In genomic region chr13:46960878-46961474, GRCm38 (mm10) we compare ENCODE assay signal across 22 mouse cellular contexts. TPM values are rescaled to one million over a fixed set of nuclear protein-coding genes. Genes with fewer than 3 reads are reported as not detected.
DNase-seq lines count a peak whose midpoint lies in the region; ATAC-seq lines count a peak whose summit lies in the region.
"Had no signal": no experiment of that assay in that cellular context is flagged by ENCODE, and none has a peak within 500 bp of the region (broad histone marks: within the 10 kb centered on the region; RNA-seq: fewer than 3 reads in every experiment).

No protein-coding gene starts in this region.

- no peak for DNase-seq in hindbrain, embryonic 11.5 days (ENCODE audit: low spot score)
- no peak for DNase-seq in hindbrain, embryonic 10.5 days (ENCODE audit: low spot score)
- DNase-seq in neural tube, embryonic 11.5 days (ENCODE audit: low spot score), result no peak
- DNase-seq in neural tube, embryonic 10.5 days (ENCODE audit: extremely low spot score, low spot score), result no peak
- DNase-seq in right cerebral cortex, postnatal 4 days, result no peak
- no peak for DNase-seq in gastrocnemius, postnatal 14 days
- DNase-seq in cerebellum, postnatal 14 days, result no peak
- DNase-seq: adrenal gland, postnatal 14 days; cerebellum, adult 9-10 months; forebrain, postnatal 0 days; kidney, adult 18-20 months; kidney, postnatal 4 days; lung, adult 18-20 months; lung, postnatal 14 days; right cerebral cortex, adult 18-20 months; thymus, postnatal 4 days had no signal

- no peaks in the 10 kb centered on the region for H3K9me3 ChIP-seq in hindbrain, embryonic 11.5 days (ENCODE audit: control insufficient read depth, low read length)
- H3K9me3 ChIP-seq in hindbrain, embryonic 10.5 days, result no peaks in the 10 kb centered on the region
- H3K9me3 ChIP-seq in neural tube, embryonic 11.5 days (ENCODE audit: control insufficient read depth, low read length), result no peaks in the 10 kb centered on the region
- no peaks in the 10 kb centered on the region for H3K9me3 ChIP-seq in midbrain, embryonic 15.5 days
- H3K9me3 ChIP-seq: limb, embryonic 13.5 days; liver, embryonic 12.5 days; neural tube, embryonic 12.5 days; stomach, embryonic 15.5 days had no signal

- 77% methylated on average over 7 of the region's 7 CpGs for WGBS in hindbrain, embryonic 11.5 days
- WGBS in hindbrain, embryonic 10.5 days, result 76% methylated on average over 7 of the region's 7 CpGs
- WGBS in neural tube, embryonic 11.5 days, result 52% methylated on average over 7 of the region's 7 CpGs
- 50% methylated on average over 7 of the region's 7 CpGs for WGBS in midbrain, embryonic 15.5 days

- H3K4me1 ChIP-seq in hindbrain, embryonic 11.5 days (replicated peaks; ENCODE audit: control insufficient read depth, insufficient read depth, low read length), result no peaks in the 10 kb centered on the region
- peaks cover 6% of the 10 kb centered on the region; the same call in 1 of the 2 replicates for H3K4me1 ChIP-seq in hindbrain, embryonic 10.5 days (replicated peaks)
- H3K4me1 ChIP-seq in neural tube, embryonic 11.5 days (ENCODE audit: control insufficient read depth, insufficient read depth, low read length), result peaks cover 10% of the 10 kb centered on the region; the same call in 1 of the 2 replicates
- 0 out of 2 replicates have a peak, but pooled peaks cover 3% of the 10 kb centered on the region for H3K4me1 ChIP-seq in midbrain, embryonic 15.5 days
- H3K4me1 ChIP-seq: liver, embryonic 12.5 days; stomach, embryonic 15.5 days had no signal

- no peak overlapping the region for H3K9ac ChIP-seq in hindbrain, embryonic 11.5 days (ENCODE audit: low read depth, low read length)
- no peak overlapping the region for H3K9ac ChIP-seq in neural tube, embryonic 11.5 days (ENCODE audit: low read length)
- H3K9ac ChIP-seq in midbrain, embryonic 15.5 days, result no peak overlapping the region
- H3K9ac ChIP-seq: forebrain, postnatal 0 days; limb, embryonic 13.5 days; liver, embryonic 12.5 days; neural tube, embryonic 12.5 days; stomach, embryonic 15.5 days had no signal

- H3K4me2 ChIP-seq in hindbrain, embryonic 11.5 days (replicated peaks; ENCODE audit: low read depth, low read length), result no peak overlapping the region
- no peak overlapping the region for H3K4me2 ChIP-seq in neural tube, embryonic 11.5 days (ENCODE audit: low read depth)
- H3K4me2 ChIP-seq in midbrain, embryonic 15.5 days, result no peak overlapping the region
- H3K4me2 ChIP-seq: limb, embryonic 13.5 days; liver, embryonic 12.5 days; neural tube, embryonic 12.5 days; stomach, embryonic 15.5 days had no signal

- 0 out of 2 replicates have a peak, but pooled peaks have one; percentile 17 for ATAC-seq in hindbrain, embryonic 11.5 days (ENCODE audit: low FRiP score)
- no peak for ATAC-seq in neural tube, embryonic 11.5 days (ENCODE audit: insufficient read depth, low FRiP score, low TSS enrichment)
- no peak for ATAC-seq in midbrain, embryonic 15.5 days (replicated peaks)
- ATAC-seq: forebrain, postnatal 0 days; inflammation-experienced regulatory T-cells, adult 6 months; liver, embryonic 12.5 days had no signal

- H3K4me3 ChIP-seq in hindbrain, embryonic 11.5 days (ENCODE audit: low read depth, low read length), result no peak overlapping the region
- no peak overlapping the region for H3K4me3 ChIP-seq in hindbrain, embryonic 10.5 days
- no peak overlapping the region for H3K4me3 ChIP-seq in neural tube, embryonic 11.5 days (ENCODE audit: low read depth, low read length)
- no peak overlapping the region for H3K4me3 ChIP-seq in midbrain, embryonic 15.5 days
- H3K4me3 ChIP-seq: limb, embryonic 13.5 days; liver, embryonic 12.5 days; neural tube, embryonic 12.5 days; stomach, embryonic 15.5 days had no signal

- intact Hi-C loops in gastrocnemius, postnatal 14 days (cut with DNase I; ENCODE audit: low total_unique reads), result no loop called here

- H3K27ac ChIP-seq in hindbrain, embryonic 11.5 days (ENCODE audit: low read depth, low read length), result peak overlapping the region; percentile 30; the same call in 1 of the 2 replicates
- no peak overlapping the region for H3K27ac ChIP-seq in hindbrain, embryonic 10.5 days
- 0 out of 2 replicates have a peak overlapping the region, but pooled peaks have one; percentile 2 for H3K27ac ChIP-seq in neural tube, embryonic 11.5 days (ENCODE audit: low read depth, low read length)
- 0 out of 2 replicates have a peak overlapping the region, but pooled peaks have one; percentile 20 for H3K27ac ChIP-seq in midbrain, embryonic 15.5 days
- H3K27ac ChIP-seq: limb, embryonic 13.5 days; liver, embryonic 12.5 days; neural tube, embryonic 12.5 days; stomach, embryonic 15.5 days had no signal

- H3K36me3 ChIP-seq in hindbrain, embryonic 11.5 days (ENCODE audit: control insufficient read depth, insufficient read depth, low read length), result no peaks in the 10 kb centered on the region
- no peaks in the 10 kb centered on the region for H3K36me3 ChIP-seq in hindbrain, embryonic 10.5 days
- H3K36me3 ChIP-seq in neural tube, embryonic 11.5 days (ENCODE audit: control insufficient read depth, insufficient read depth, low read length), result no peaks in the 10 kb centered on the region
- no peaks in the 10 kb centered on the region for H3K36me3 ChIP-seq in midbrain, embryonic 15.5 days (replicated peaks)
- H3K36me3 ChIP-seq: limb, embryonic 13.5 days; liver, embryonic 12.5 days; neural tube, embryonic 12.5 days; stomach, embryonic 15.5 days had no signal

- no peaks in the 10 kb centered on the region for H3K27me3 ChIP-seq in hindbrain, embryonic 11.5 days (ENCODE audit: control insufficient read depth, insufficient read depth, low read length)
- H3K27me3 ChIP-seq in hindbrain, embryonic 10.5 days (ENCODE audit: insufficient read depth, poor library complexity, severe bottlenecking), result no peaks in the 10 kb centered on the region
- no peaks in the 10 kb centered on the region for H3K27me3 ChIP-seq in neural tube, embryonic 11.5 days (ENCODE audit: control insufficient read depth, insufficient read depth, low read length)
- no peaks in the 10 kb centered on the region for H3K27me3 ChIP-seq in midbrain, embryonic 15.5 days (replicated peaks)
- H3K27me3 ChIP-seq: limb, embryonic 13.5 days; neural tube, embryonic 12.5 days; stomach, embryonic 15.5 days had no signal

RNA-seq across cellular contexts. Expression of gene Kif13a, which starts 31.3 kb away (rescaled TPM):
- 14.5 and 17.4 TPM in 2 replicates for polyA plus RNA-seq in hindbrain, embryonic 11.5 days (2014; fragmentation: Nextera tagmentation; extraction: Ambion mirVana)
- polyA plus RNA-seq in hindbrain, embryonic 10.5 days (2016; fragmentation: Nextera tagmentation; extraction: Ambion mirVana), result 13.6 and 15.3 TPM in 2 replicates
- 20.6 and 23.0 TPM in 2 replicates for polyA plus RNA-seq in neural tube, embryonic 11.5 days (2014; fragmentation: Nextera tagmentation; extraction: Ambion mirVana)
- 11.9 and 14.1 TPM in 2 replicates for polyA plus RNA-seq in midbrain, embryonic 15.5 days (2015; fragmentation: Nextera tagmentation; extraction: Ambion mirVana)
- 10 to 100 TPM; 56.0 to 56.5 TPM for total RNA-seq in gastrocnemius, postnatal 14 days (2021)

RNA-seq across cellular contexts. Expression of gene Nhlrc1, which starts 53.7 kb away (rescaled TPM):
- polyA plus RNA-seq in hindbrain, embryonic 11.5 days (2014; fragmentation: Nextera tagmentation; extraction: Ambion mirVana), result 5.7 and 6.8 TPM in 2 replicates
- 3.4 and 5.4 TPM in 2 replicates for polyA plus RNA-seq in hindbrain, embryonic 10.5 days (2016; fragmentation: Nextera tagmentation; extraction: Ambion mirVana)
- 5.7 and 6.4 TPM in 2 replicates for polyA plus RNA-seq in neural tube, embryonic 11.5 days (2014; fragmentation: Nextera tagmentation; extraction: Ambion mirVana)
- polyA plus RNA-seq in midbrain, embryonic 15.5 days (2015; fragmentation: Nextera tagmentation; extraction: Ambion mirVana), result 17.6 and 19.1 TPM in 2 replicates
- total RNA-seq in gastrocnemius, postnatal 14 days (2021), result 1 to 10 TPM; 2.8 to 3.8 TPM
